Mouse (Mus musculus) stomach, embryonic 15.5 days (tissue): ENCODE data around the gene Klk12. TPM values are rescaled to one million over a fixed set of nuclear protein-coding genes. Genes with fewer than 3 reads are reported as not detected.
A peak's percentile ranks its signal among the peaks of the same experiment; 100 is the strongest.

Experiments
- ATAC-seq: fragments of 200-750 bp; cut with Nextera tagmentation; 2 replicates; pipeline ENCODE4 v1.8.0; 2017; ENCODE audit warnings: low read depth, moderate number of reproducible peaks, moderate TSS enrichment; ENCODE audit not compliant: insufficient read depth, low FRiP score
- H3K27ac ChIP-seq: fragments of 300-500 bp; sonication (generic); 2 replicates; pipeline ENCODE4 v1.5.1; 2015; ENCODE audit warnings: mild to moderate bottlenecking, inconsistent platforms
- H3K27me3 ChIP-seq: fragments of 300-500 bp; sonication (generic); replicated peaks from 2 replicates; pipeline ENCODE4 v1.6.1; 2015; ENCODE audit warnings: inconsistent platforms
- H3K36me3 ChIP-seq: fragments of 300-500 bp; sonication (generic); 2 replicates; pipeline ENCODE4 v1.6.1; 2015; ENCODE audit warnings: inconsistent platforms
- H3K4me1 ChIP-seq: fragments of 300-500 bp; sonication (generic); 2 replicates; pipeline ENCODE4 v1.6.1; 2015; ENCODE audit warnings: inconsistent platforms
- H3K4me2 ChIP-seq: fragments of 300-500 bp; sonication (generic); 2 replicates; pipeline ENCODE4 v1.6.1; 2015; ENCODE audit warnings: mild to moderate bottlenecking, inconsistent platforms
- H3K4me3 ChIP-seq: fragments of 300-500 bp; sonication (generic); replicated peaks from 2 replicates; pipeline ENCODE4 v1.5.1; 2015; ENCODE audit warnings: inconsistent platforms
- H3K9ac ChIP-seq: fragments of 300-500 bp; sonication (generic); 2 replicates; pipeline ENCODE4 v1.6.1; 2015; ENCODE audit warnings: inconsistent platforms
- H3K9me3 ChIP-seq: fragments of 300-500 bp; sonication (generic); 2 replicates; pipeline ENCODE4 v1.6.1; 2016; ENCODE audit warnings: inconsistent platforms
- WGBS: fragments of 180-500 bp; shearing (Covaris S2); methylation state at CpG from one replicate; pipeline ENCODE4 v1.1.7; 2015; 5-methylcytosine and 5-hydroxymethylcytosine counted together
- polyA plus RNA-seq: library from polyadenylated mRNA; unstranded; fragments of >200 nt; fragmentation: Nextera tagmentation; extraction: Ambion mirVana; gene quantifications from 2 replicates; pipeline ENCODE4 v1.2.1, GENCODE M21; 2015

Gene Klk12
- polyA plus RNA-seq, 1 experiment from 2014 or later = 2.4 TPM

DNA sequence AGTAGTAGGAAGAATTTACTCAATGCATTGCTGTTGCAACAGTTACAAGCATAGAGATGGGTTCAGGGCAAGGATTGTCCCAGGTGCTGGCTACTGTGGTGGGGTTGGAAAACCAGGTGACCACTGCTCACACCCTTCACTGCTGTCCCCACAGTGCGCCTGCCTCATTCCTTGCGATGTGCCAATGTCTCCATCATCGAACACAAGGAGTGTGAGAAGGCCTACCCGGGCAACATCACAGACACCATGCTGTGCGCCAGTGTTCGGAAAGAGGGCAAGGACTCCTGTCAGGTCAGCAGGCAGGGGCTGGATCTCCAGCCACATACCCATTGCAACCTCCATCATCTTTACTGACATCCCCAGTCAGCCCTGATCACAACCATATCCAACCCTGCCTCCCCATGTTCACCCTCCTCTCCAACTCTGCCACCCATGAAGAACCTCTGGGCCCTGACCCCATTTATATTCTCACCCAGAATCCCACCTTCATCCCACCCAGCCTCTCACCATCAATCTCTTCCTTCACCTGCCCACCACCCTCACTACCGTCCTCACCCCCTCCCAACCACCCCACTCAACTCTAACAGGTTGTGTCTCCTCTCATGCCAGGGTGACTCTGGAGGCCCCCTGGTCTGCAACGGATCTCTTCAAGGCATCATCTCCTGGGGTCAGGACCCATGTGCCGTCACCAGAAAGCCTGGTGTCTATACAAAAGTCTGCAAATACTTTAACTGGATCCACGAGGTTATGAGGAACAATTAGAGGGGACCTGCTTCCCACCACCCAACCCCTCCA, 9.7 kb downstream of the Klk12 start:
- H3K4me2 ChIP-seq = no peak overlapping the region
- no peaks in the 10 kb centered on the region for H3K36me3 ChIP-seq
- ATAC-seq = no peak
- H3K27ac ChIP-seq = no peak overlapping the region
- 88% methylated on average over 10 of the region's 10 CpGs for WGBS
- peaks cover 7% of the 10 kb centered on the region; the same call in 1 of the 2 replicates for H3K4me1 ChIP-seq
- no peaks in the 10 kb centered on the region for H3K9me3 ChIP-seq
- no peaks in the 10 kb centered on the region for H3K27me3 ChIP-seq
- no peak overlapping the region for H3K9ac ChIP-seq
- H3K4me3 ChIP-seq = no peak overlapping the region

DNA sequence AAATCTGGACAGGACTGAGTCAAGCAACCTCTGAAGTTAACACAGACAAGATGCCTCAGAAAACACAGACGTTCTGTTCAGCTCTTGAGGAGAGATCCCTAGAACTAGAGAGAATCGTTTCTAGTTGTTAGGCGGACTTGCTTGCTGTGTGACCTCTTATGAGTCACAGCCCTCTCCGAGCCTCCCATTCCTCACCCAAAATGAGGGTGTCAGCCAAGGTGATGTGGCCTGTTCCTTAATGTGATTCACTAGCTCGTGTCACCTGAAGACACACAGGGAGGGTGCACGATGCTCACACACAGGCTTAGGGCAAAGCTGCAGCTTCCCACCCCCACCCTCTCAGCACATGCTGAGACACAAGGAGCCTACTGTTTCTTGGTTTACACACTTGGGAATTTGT, 11.5 kb downstream of the Klk12 start:
- Histone ChIP-seq H3K9ac (no peak overlapping the region), H3K4me2 (no peak overlapping the region), H3K9me3 (no peaks in the 10 kb centered on the region), H3K36me3 (no peaks in the 10 kb centered on the region), H3K4me1 (peaks cover 7% of the 10 kb centered on the region; the same call in 1 of the 2 replicates), H3K4me3 (no peak overlapping the region), H3K27me3 (no peaks in the 10 kb centered on the region), H3K27ac (peak overlapping the region; percentile 37; the same call in 1 of the 2 replicates)
- ATAC-seq = no peak
- WGBS = 55% methylated on average over 6 of the region's 6 CpGs

DNA sequence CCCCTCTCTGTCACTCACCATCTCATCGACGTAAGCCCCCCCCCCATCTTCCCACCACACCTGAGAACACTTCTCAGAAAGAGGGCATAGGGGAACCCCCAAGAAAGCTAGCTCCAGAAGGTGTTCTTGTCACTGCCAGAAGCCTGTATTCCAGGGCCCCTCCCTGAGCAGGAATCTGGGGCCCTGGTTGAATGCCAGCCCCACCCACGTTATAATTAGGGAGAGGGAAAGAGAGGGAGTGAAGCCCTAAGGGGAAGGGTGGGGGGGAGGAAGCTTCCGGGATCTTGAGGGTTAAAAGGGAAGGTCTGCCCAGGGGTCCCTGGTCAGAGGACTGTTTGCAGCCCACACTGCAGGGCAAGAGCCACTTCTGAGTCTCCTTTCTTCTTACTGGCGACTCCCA, 12.0 kb downstream of the Klk12 start, which contains the start of gene Klk10:
Gene Klk10 (plus strand): TSS at position 290 of the 400 bp plus-strand sequence.
- ATAC-seq = no peak
- no peak within 1 kb of the TSS for H3K4me3 ChIP-seq
- peaks cover 7% of the 10 kb centered on the region; the same call in 1 of the 2 replicates for H3K4me1 ChIP-seq
- peak within 1 kb of the TSS; percentile 37; the same call in 1 of the 2 replicates for H3K27ac ChIP-seq
- 40% methylated on average over 5 of the region's 5 CpGs for WGBS
- H3K36me3 ChIP-seq = no peaks in the 10 kb centered on the region
- no peaks in the 10 kb centered on the region for H3K9me3 ChIP-seq
- H3K27me3 ChIP-seq = no peaks in the 10 kb centered on the region
- H3K9ac ChIP-seq = no peak within 1 kb of the TSS
- no peak within 1 kb of the TSS for H3K4me2 ChIP-seq

DNA sequence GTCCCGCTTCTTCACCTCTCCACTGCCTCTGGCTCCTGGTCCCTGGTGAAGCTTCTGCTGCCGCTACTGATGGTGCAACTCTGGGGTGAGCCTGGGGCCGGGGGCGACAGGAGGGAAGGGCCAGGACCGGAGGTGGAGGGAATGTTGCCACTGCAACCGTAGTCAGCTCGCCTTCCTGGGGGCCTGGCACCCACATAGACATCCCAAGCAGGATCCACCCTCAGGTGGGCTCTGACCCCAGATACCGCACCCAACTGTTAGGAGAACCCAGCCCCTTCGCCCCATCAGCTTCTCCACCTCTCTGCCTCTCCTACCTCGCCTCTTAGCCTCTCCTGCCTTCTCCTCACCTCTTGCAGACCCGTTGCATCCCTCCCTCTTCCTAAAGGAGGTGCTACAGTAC, 12.8 kb downstream of the Klk12 start:
- Histone ChIP-seq H3K36me3 (no peaks in the 10 kb centered on the region), H3K4me3 (no peak overlapping the region), H3K27me3 (no peaks in the 10 kb centered on the region), H3K4me2 (no peak overlapping the region), H3K9me3 (no peaks in the 10 kb centered on the region), H3K27ac (no peak overlapping the region), H3K4me1 (peaks cover 7% of the 10 kb centered on the region; the same call in 1 of the 2 replicates), H3K9ac (no peak overlapping the region)
- no peak for ATAC-seq
- WGBS = 85% methylated on average over 11 of the region's 11 CpGs

DNA sequence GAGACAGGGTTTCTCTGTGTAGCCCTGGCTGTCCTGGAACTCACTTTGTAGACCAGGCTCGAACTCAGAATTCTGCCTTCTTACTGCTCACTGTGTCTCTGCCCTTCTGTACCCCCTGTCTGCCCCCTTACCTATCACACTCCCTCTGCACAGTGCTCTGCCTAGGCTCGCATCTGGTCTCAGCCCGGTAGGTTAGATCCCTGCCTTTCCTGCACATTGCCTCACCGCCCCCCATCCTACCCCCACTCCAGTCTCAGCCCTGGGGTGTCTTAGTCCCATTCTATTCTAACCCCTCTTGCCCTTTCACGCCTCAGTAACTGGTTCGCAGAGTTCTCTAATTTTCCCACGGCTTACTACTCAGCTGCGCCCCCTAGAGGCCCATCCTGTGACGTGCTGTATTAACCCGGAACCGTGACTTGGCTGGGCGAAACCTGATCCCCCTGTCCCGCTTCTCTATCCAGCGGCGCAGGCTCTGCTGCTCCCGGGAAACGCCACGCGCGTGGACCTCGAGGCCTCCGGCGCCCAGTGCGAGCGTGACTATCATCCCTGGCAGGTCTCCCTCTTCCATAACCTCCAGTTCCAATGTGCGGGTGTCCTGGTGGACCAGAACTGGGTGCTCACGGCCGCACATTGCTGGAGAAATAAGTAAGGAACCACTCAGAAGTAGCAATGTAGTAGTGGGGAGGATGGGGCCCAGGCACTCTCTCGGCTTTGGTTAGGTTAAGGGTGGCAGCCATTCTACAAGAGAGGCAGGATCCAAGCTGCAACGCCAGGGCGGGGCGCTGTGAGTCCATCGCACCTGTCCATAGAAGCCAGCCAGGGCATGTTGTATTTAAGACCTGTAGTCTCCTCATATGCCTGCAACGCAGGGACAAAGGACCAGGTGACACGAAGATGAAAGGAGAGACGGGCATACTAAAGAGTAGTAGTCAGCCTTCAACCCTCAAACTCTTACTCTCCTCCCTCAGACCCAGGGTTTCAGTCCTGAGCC, 13.9 kb downstream of the Klk12 start:
- H3K27ac ChIP-seq = no peak overlapping the region
- no peak overlapping the region for H3K9ac ChIP-seq
- H3K27me3 ChIP-seq = no peaks in the 10 kb centered on the region
- no peaks in the 10 kb centered on the region for H3K9me3 ChIP-seq
- WGBS = 7% methylated on average over 36 of the region's 36 CpGs
- peak overlapping the region; percentile 61 for H3K4me2 ChIP-seq
- peak overlapping the region; percentile 30 for H3K4me3 ChIP-seq
- H3K36me3 ChIP-seq = no peaks in the 10 kb centered on the region
- H3K4me1 ChIP-seq = peaks cover 7% of the 10 kb centered on the region; the same call in 1 of the 2 replicates
- peak; percentile 72 for ATAC-seq

DNA sequence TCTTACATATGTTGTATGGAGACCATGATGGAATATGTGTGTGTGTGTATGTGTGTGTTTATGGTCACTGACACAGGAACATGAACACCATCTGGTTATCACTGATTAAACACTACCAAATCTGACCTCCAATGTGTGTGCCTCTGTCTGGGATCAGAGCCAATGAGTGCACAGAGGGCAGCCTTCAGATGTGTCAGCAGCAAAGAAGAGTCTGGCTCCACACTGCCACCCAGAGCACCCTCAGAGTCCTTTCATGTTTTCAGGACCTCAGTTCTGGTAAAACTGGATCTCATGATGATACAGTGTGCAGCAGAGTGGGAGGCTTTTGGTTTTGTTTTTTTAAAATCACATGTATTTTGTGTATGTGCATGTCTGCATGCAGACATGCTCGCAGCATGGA, 16.6 kb downstream of the Klk12 start:
- no peak overlapping the region for H3K4me2 ChIP-seq
- H3K9me3 ChIP-seq = no peaks in the 10 kb centered on the region
- no peaks in the 10 kb centered on the region for H3K27me3 ChIP-seq
- WGBS = 81% methylated on average over 1 of the region's 1 CpGs
- H3K4me3 ChIP-seq = no peak overlapping the region
- ATAC-seq = peak; percentile 9; the same call in 1 of the 2 replicates
- H3K27ac ChIP-seq = no peak overlapping the region
- peaks cover 7% of the 10 kb centered on the region; the same call in 1 of the 2 replicates for H3K4me1 ChIP-seq
- H3K36me3 ChIP-seq = no peaks in the 10 kb centered on the region
- H3K9ac ChIP-seq = no peak overlapping the region

DNA sequence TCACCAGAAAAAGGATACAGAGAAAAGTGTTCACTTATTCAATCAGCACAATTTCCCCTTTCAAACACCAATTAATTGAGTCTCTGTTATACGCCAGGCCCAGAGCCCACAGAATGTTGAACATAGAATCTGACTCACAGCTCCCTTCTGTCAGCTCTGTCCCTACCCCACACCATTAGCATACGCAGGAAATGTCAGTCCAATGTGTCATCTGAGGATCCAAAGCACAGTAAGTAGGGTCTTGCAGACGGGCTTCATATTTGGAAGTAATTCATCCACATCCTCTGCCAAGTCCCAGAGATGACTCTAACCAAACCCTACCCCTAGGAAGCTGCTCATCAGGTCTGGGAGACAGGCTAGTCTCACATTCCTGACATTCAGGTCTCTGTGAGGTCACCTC, 19.4 kb downstream of the Klk12 start:
- H3K9ac ChIP-seq = no peak overlapping the region
- no peak overlapping the region for H3K4me3 ChIP-seq
- no peaks in the 10 kb centered on the region for H3K4me1 ChIP-seq
- no peaks in the 10 kb centered on the region for H3K27me3 ChIP-seq
- 65% methylated on average over 3 of the region's 3 CpGs for WGBS
- no peaks in the 10 kb centered on the region for H3K36me3 ChIP-seq
- H3K9me3 ChIP-seq = no peaks in the 10 kb centered on the region
- no peak overlapping the region for H3K27ac ChIP-seq
- no peak overlapping the region for H3K4me2 ChIP-seq
- ATAC-seq = no peak

DNA sequence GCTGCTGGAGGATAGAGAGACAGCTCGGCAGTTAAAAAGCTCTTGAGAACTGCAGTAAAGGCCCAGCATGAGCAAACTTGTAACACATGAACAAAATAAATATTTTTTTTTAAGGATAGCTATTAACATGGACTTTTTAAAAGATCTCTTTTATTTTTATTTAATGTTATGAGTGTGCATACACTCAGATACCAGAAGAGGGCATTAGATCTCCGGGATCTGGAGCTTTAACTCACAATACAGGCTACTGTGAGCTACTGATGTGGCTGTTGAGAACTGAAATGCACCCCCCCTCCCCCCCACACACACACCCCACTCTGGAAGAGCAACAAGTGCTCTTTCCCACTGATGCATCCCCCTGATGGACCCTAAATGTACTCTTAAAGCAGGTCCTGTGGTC, 20.6 kb downstream of the Klk12 start:
- no peaks in the 10 kb centered on the region for H3K4me1 ChIP-seq
- no peaks in the 10 kb centered on the region for H3K36me3 ChIP-seq
- no peak for ATAC-seq
- 57% methylated on average over 2 of the region's 2 CpGs for WGBS
- no peaks in the 10 kb centered on the region for H3K27me3 ChIP-seq
- no peak overlapping the region for H3K9ac ChIP-seq
- no peak overlapping the region for H3K4me3 ChIP-seq
- H3K9me3 ChIP-seq = no peaks in the 10 kb centered on the region
- no peak overlapping the region for H3K4me2 ChIP-seq
- H3K27ac ChIP-seq = no peak overlapping the region

DNA sequence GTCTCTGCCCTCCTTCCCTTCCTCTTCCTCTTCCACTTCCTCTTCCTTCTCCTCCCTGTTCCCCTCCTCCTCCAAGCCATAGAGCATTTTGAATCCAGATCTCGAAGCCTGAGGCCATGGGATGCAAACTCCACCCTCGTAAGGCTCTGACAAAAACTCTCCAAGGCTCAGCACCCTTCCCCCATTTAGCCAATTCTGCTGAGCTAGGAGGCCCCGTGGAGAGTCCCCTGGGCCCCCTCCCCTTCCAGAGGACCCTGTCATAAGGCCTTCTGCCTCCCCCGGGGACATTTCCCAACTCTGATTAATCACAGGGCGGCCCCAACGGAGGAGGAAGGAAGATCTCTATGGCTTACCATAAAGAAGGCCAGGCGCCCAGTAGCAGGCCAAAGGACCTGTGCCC, 22.9 kb downstream of the Klk12 start, which contains the start of gene Klk9:
Gene Klk9 (plus strand): TSS at position 301 of the 400 bp plus-strand sequence.
- Histone ChIP-seq H3K9me3 (no peaks in the 10 kb centered on the region), H3K27me3 (0 out of 2 replicates have a peak, but pooled peaks cover under 1% of the 10 kb centered on the region), H3K4me3 (no peak within 1 kb of the TSS), H3K4me2 (no peak within 1 kb of the TSS), H3K4me1 (peaks cover 4% of the 10 kb centered on the region; the same call in 1 of the 2 replicates), H3K9ac (no peak within 1 kb of the TSS), H3K36me3 (no peaks in the 10 kb centered on the region), H3K27ac (no peak within 1 kb of the TSS)
- 66% methylated on average over 7 of the region's 7 CpGs for WGBS
- no peak for ATAC-seq

DNA sequence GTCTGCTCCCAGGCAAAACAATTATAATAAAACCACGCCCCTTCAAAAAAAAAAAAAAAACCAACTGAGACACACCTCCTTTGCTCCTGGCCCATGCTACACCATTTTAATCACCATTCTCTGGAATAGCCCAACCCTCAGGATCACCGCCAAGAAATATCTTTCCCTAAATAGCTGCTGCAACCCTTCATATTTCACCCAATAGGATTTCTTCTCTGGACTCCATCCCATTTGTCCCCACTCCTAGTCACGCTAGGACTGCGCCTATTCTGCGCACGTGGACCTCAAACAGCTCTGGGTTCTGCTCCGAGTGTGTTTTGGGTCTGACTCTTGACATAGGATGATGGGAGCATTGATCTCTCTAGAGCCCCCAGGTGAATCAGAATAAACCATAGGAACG, 27.7 kb downstream of the Klk12 start:
- 9% methylated on average over 8 of the region's 8 CpGs for WGBS
- Histone ChIP-seq H3K27ac (no peak overlapping the region), H3K27me3 (0 out of 2 replicates have a peak, but pooled peaks cover 3% of the 10 kb centered on the region), H3K4me2 (peak overlapping the region; percentile 93), H3K4me3 (peak overlapping the region; percentile 52), H3K4me1 (peaks cover 7% of the 10 kb centered on the region; the same call in 1 of the 2 replicates), H3K36me3 (no peaks in the 10 kb centered on the region), H3K9me3 (no peaks in the 10 kb centered on the region), H3K9ac (no peak overlapping the region)
- peak; percentile 11; the same call in 1 of the 2 replicates for ATAC-seq

DNA sequence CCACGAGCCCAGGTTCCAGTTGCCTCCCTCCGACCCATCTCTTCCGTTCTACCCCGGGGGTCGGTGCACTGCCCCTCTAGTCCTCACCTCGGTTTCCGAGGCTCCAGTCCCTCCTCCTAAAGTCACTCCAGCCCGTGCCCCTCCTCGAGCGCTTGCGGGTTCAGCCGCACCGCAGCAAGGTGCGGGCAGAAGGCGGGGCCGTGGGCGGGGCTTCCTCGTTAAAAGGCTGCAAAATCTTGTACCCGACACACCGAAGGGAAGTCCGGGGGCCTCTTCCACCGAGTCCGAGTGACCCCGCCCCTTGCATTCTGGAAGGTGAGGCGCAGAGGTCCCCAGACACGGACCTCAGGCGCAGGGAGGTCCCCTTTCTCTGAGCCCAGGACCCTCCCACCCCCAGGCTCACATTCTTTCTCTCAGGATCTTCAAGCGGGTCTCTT, 28.7 kb downstream of the Klk12 start, which contains the start of gene Klk8:
Gene Klk8 (plus strand): TSS at position 245 of the 437 bp plus-strand sequence.
- H3K9ac ChIP-seq = no peak within 1 kb of the TSS
- H3K4me1 ChIP-seq = peaks cover 7% of the 10 kb centered on the region; the same call in 1 of the 2 replicates
- 0 out of 2 replicates have a peak, but pooled peaks cover 3% of the 10 kb centered on the region for H3K27me3 ChIP-seq
- peak within 1 kb of the TSS; percentile 52 for H3K4me3 ChIP-seq
- peak; percentile 19; the same call in 1 of the 2 replicates for ATAC-seq
- no peaks in the 10 kb centered on the region for H3K36me3 ChIP-seq
- WGBS = under 1% methylated on average over 28 of the region's 28 CpGs
- H3K27ac ChIP-seq = no peak within 1 kb of the TSS
- peak within 1 kb of the TSS; percentile 93 for H3K4me2 ChIP-seq
- H3K9me3 ChIP-seq = no peaks in the 10 kb centered on the region
